Mouse (Mus musculus): ENCODE measurements around the gene Nudt2. TPM values are rescaled to one million over a fixed set of nuclear protein-coding genes. Genes with fewer than 3 reads are reported as not detected.
A peak's percentile ranks its signal among the peaks of the same experiment; 100 is the strongest.

The Nudt2 gene
- 10.5 and 37.6 TPM in 2 replicates for total RNA-seq (2014; rRNA removed; ENCODE audit: low replicate concordance)
- polyA plus RNA-seq (2015; fragmentation: Nextera tagmentation; extraction: Ambion mirVana), result 42.0 and 45.9 TPM in 2 replicates

GRCm38 (mm10) chr4:41464345-41465286, at the start of gene Nudt2, which contains the start of gene Kif24:
Nudt2 (plus strand) TSS chr4:41465151.
Kif24 (minus strand) TSS chr4:41464887.
- Histone ChIP-seq H3K27ac (ENCODE audit: low read depth) (peak within 1 kb of the TSS; percentile 41; the same call in 1 of the 2 replicates), H3K9ac (replicated peaks; ENCODE audit: low read depth, low read length) (peak within 1 kb of the TSS; percentile 64), H3K4me1 (ENCODE audit: control insufficient read depth, insufficient read depth) (peaks cover 5% of the 10 kb centered on the region), H3K27me3 (ENCODE audit: control insufficient read depth, insufficient read depth, low read length) (no peaks in the 10 kb centered on the region), H3K9me3 (replicated peaks; ENCODE audit: control insufficient read depth, low read length) (no peaks in the 10 kb centered on the region), H3K4me3 (ENCODE audit: low read depth, low read length) (peak within 1 kb of the TSS; percentile 61), H3K4me2 (ENCODE audit: low read depth, low read length) (peak within 1 kb of the TSS; percentile 74), H3K36me3 (replicated peaks; ENCODE audit: control insufficient read depth, insufficient read depth, low read length) (no peaks in the 10 kb centered on the region)
- under 1% methylated on average over 70 of the region's 70 CpGs for WGBS
- peak; percentile 99 for DNase-seq (ENCODE audit: low spot score)
- peak; percentile 99 for ATAC-seq (ENCODE audit: insufficient read depth, low read depth)
- TF ChIP-seq EP300 (IDR thresholded peaks at IDR 0.05; ENCODE audit: low read depth), result peak; percentile 94
- no peak for TF ChIP-seq CTCF (IDR thresholded peaks at IDR 0.05; ENCODE audit: low read depth)

GRCm38 (mm10) chr4:41416966-41417365, 48.0 kb upstream of the Nudt2 start:
- TF ChIP-seq EP300 (IDR thresholded peaks at IDR 0.05; ENCODE audit: low read depth) (no peak), CTCF (IDR thresholded peaks at IDR 0.05; ENCODE audit: low read depth) (no peak)
- H3K9me3 ChIP-seq (replicated peaks; ENCODE audit: control insufficient read depth, low read length), result no peaks in the 10 kb centered on the region
- no peak for DNase-seq (ENCODE audit: low spot score)
- H3K4me2 ChIP-seq (ENCODE audit: low read depth, low read length), result no peak overlapping the region
- H3K27ac ChIP-seq (ENCODE audit: low read depth), result no peak overlapping the region
- H3K4me1 ChIP-seq (ENCODE audit: control insufficient read depth, insufficient read depth), result no peaks in the 10 kb centered on the region
- H3K9ac ChIP-seq (replicated peaks; ENCODE audit: low read depth, low read length), result no peak overlapping the region
- no peaks in the 10 kb centered on the region for H3K36me3 ChIP-seq (replicated peaks; ENCODE audit: control insufficient read depth, insufficient read depth, low read length)
- no peak overlapping the region for H3K4me3 ChIP-seq (ENCODE audit: low read depth, low read length)
- ATAC-seq (ENCODE audit: insufficient read depth, low read depth), result no peak
- H3K27me3 ChIP-seq (ENCODE audit: control insufficient read depth, insufficient read depth, low read length), result no peaks in the 10 kb centered on the region

- no peaks in the 10 kb centered on the region for H3K9me3 ChIP-seq (replicated peaks; ENCODE audit: control insufficient read depth, low read length)
- H3K27me3 ChIP-seq (ENCODE audit: control insufficient read depth, insufficient read depth, low read length), result no peaks in the 10 kb centered on the region
- no peaks in the 10 kb centered on the region for H3K36me3 ChIP-seq (replicated peaks; ENCODE audit: control insufficient read depth, insufficient read depth, low read length)
- H3K27ac ChIP-seq (ENCODE audit: low read depth), result no peak overlapping the region
- DNase-seq (ENCODE audit: low spot score) (no peak), ATAC-seq (ENCODE audit: insufficient read depth, low read depth) (no peak)
- H3K4me2 ChIP-seq (ENCODE audit: low read depth, low read length), result no peak overlapping the region
- WGBS, result 79% methylated on average over 5 of the region's 5 CpGs
- TF ChIP-seq CTCF (IDR thresholded peaks at IDR 0.05; ENCODE audit: low read depth) (no peak), EP300 (IDR thresholded peaks at IDR 0.05; ENCODE audit: low read depth) (no peak)
- no peak overlapping the region for H3K4me3 ChIP-seq (ENCODE audit: low read depth, low read length)
- no peaks in the 10 kb centered on the region for H3K4me1 ChIP-seq (ENCODE audit: control insufficient read depth, insufficient read depth)
- no peak overlapping the region for H3K9ac ChIP-seq (replicated peaks; ENCODE audit: low read depth, low read length)
These were observed 26.0 kb upstream of the Nudt2 start for GRCm38 (mm10) chr4:41438931-41439330.

- DNase-seq (ENCODE audit: low spot score) (no peak), ATAC-seq (ENCODE audit: insufficient read depth, low read depth) (no peak)
- no peak overlapping the region for H3K9ac ChIP-seq (replicated peaks; ENCODE audit: low read depth, low read length)
- H3K4me2 ChIP-seq (ENCODE audit: low read depth, low read length), result no peak overlapping the region
- no peaks in the 10 kb centered on the region for H3K4me1 ChIP-seq (ENCODE audit: control insufficient read depth, insufficient read depth)
- no peak for TF ChIP-seq CTCF (IDR thresholded peaks at IDR 0.05; ENCODE audit: low read depth)
- TF ChIP-seq EP300 (IDR thresholded peaks at IDR 0.05; ENCODE audit: low read depth), result no peak
- H3K27me3 ChIP-seq (ENCODE audit: control insufficient read depth, insufficient read depth, low read length), result no peaks in the 10 kb centered on the region
- H3K36me3 ChIP-seq (replicated peaks; ENCODE audit: control insufficient read depth, insufficient read depth, low read length), result no peaks in the 10 kb centered on the region
- H3K27ac ChIP-seq (ENCODE audit: low read depth), result no peak overlapping the region
- no peak overlapping the region for H3K4me3 ChIP-seq (ENCODE audit: low read depth, low read length)
- H3K9me3 ChIP-seq (replicated peaks; ENCODE audit: control insufficient read depth, low read length), result no peaks in the 10 kb centered on the region
- WGBS, result 32% methylated on average over 4 of the region's 4 CpGs
These were observed 22.1 kb upstream of the Nudt2 start for GRCm38 (mm10) chr4:41442790-41443302.

GRCm38 (mm10) chr4:41447595-41447994, 17.4 kb upstream of the Nudt2 start:
- 86% methylated on average over 3 of the region's 3 CpGs for WGBS
- no peak overlapping the region for H3K27ac ChIP-seq (ENCODE audit: low read depth)
- H3K36me3 ChIP-seq (replicated peaks; ENCODE audit: control insufficient read depth, insufficient read depth, low read length), result no peaks in the 10 kb centered on the region
- no peak for ATAC-seq (ENCODE audit: insufficient read depth, low read depth)
- H3K9ac ChIP-seq (replicated peaks; ENCODE audit: low read depth, low read length), result no peak overlapping the region
- H3K9me3 ChIP-seq (replicated peaks; ENCODE audit: control insufficient read depth, low read length), result no peaks in the 10 kb centered on the region
- TF ChIP-seq EP300 (IDR thresholded peaks at IDR 0.05; ENCODE audit: low read depth), result no peak
- no peak for TF ChIP-seq CTCF (IDR thresholded peaks at IDR 0.05; ENCODE audit: low read depth)
- no peaks in the 10 kb centered on the region for H3K27me3 ChIP-seq (ENCODE audit: control insufficient read depth, insufficient read depth, low read length)
- H3K4me1 ChIP-seq (ENCODE audit: control insufficient read depth, insufficient read depth), result no peaks in the 10 kb centered on the region
- DNase-seq (ENCODE audit: low spot score), result no peak
- no peak overlapping the region for H3K4me3 ChIP-seq (ENCODE audit: low read depth, low read length)
- no peak overlapping the region for H3K4me2 ChIP-seq (ENCODE audit: low read depth, low read length)
